Mouse (Mus musculus): ENCODE results near the gene Slc6a3.

GRCm38 (mm10) chr13:73577277-73577676 lies 40.7 kb downstream of the Slc6a3 start:
- TF ChIP-seq CTCF (IDR thresholded peaks at IDR 0.05; ENCODE audit: low read depth) = no peak
- TF ChIP-seq EP300 (IDR thresholded peaks at IDR 0.05; ENCODE audit: low read depth) = no peak
